Mouse (Mus musculus) lung, adult 2 months (tissue): ENCODE results near the gene Phkb.

Experiments used
- CTCF ChIP-seq: fragments of 200-500 bp; IDR thresholded peaks from 2 replicates; pipeline ENCODE4 v1.5.1; 2011; ENCODE audit warnings: mild to moderate bottlenecking, low read length, control low read depth; ENCODE audit not compliant: insufficient read depth
- POLR2A ChIP-seq: fragments of 200-500 bp; IDR thresholded peaks from 2 replicates; pipeline ENCODE4 v1.6.1; 2011; ENCODE audit warnings: low read depth, mild to moderate bottlenecking, control low read depth, low read length, borderline replicate concordance; ENCODE audit errors: extremely low read depth

DNA sequence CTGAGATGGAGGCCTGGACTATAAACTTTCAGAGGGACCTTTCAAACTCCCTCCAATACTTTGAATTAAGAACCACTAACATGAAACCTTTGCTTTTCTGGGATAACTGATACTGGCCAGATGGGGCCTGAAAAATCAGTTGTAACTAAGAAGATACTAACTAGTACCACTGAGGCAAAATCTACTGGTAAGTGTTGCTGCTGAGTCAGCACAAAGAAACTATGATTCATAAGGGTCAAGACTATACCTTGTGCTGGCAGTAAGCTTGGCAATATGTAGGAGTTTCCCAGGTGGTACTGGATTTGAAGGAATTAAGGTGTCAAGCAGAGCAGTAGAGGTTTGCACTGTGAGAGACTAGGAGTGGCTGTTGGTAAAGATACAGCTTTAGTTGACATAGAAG, 27.1 kb upstream of the Phkb start:
- TF ChIP-seq CTCF (no peak), POLR2A (no peak)
